Mouse (Mus musculus) MEL (cell line): ENCODE results near the gene Tmed1. TPM values are rescaled to one million over a fixed set of nuclear protein-coding genes. Genes with fewer than 3 reads are reported as not detected.

Experiments used
- DNase-seq: peaks from one replicate; pipeline ENCODE4 v3.0.0; 2011; ENCODE audit warnings: low read depth, low spot score
- H3K27ac ChIP-seq: 2 replicates; pipeline ENCODE4 v1.5.1; 2012; ENCODE audit warnings: low read depth, mild to moderate bottlenecking, control low read depth, low read length, moderate library complexity; ENCODE audit not compliant: control insufficient read depth
- H3K27me3 ChIP-seq, 2 experiments: fragments of 150-350 bp in 1 of 2; sonication (generic) in 1 of 2; 2 replicates each; pipeline ENCODE4 v1.6.1; 2012; ENCODE audit warnings: low read length in 2 of 2, mild to moderate bottlenecking in 2 of 2, improper control_type of control experiment in 1 of 2, moderate library complexity in 1 of 2; ENCODE audit not compliant: insufficient read depth in 2 of 2, control insufficient read depth in 1 of 2
- H3K36me3 ChIP-seq, 2 experiments: 2 replicates each; pipeline ENCODE4 v1.6.1; 2012 to 2014; ENCODE audit warnings: low read length in 2 of 2, improper control_type of control experiment in 1 of 2, inconsistent platforms in 1 of 2, mild to moderate bottlenecking in 1 of 2; ENCODE audit not compliant: insufficient read depth in 2 of 2, control insufficient read depth in 1 of 2
- H3K4me1 ChIP-seq, 2 experiments: fragments of 150-350 bp in 1 of 2; sonication (generic) in 1 of 2; 2 replicates each; pipeline ENCODE4 v1.6.1; 2012; ENCODE audit warnings: low read length in 2 of 2, improper control_type of control experiment in 1 of 2, mild to moderate bottlenecking in 1 of 2; ENCODE audit not compliant: insufficient read depth in 2 of 2, control insufficient read depth in 1 of 2
- H3K4me3 ChIP-seq, 2 experiments: fragments of 150-350 bp in 1 of 2; sonication (generic) in 1 of 2; 2 replicates each; pipeline ENCODE4 v1.5.1; 2012; ENCODE audit warnings: low read depth in 2 of 2, low read length in 2 of 2, mild to moderate bottlenecking in 2 of 2, moderate library complexity in 2 of 2, control low read depth in 1 of 2, improper control_type of control experiment in 1 of 2; ENCODE audit not compliant: control insufficient read depth in 1 of 2, insufficient read depth in 1 of 2
- H3K79me2 ChIP-seq: 2 replicates; pipeline ENCODE4 v1.6.1; 2012; ENCODE audit warnings: mild to moderate bottlenecking, low read length, moderate library complexity; ENCODE audit not compliant: control insufficient read depth, poor library complexity, insufficient read depth
- H3K9ac ChIP-seq: 2 replicates; pipeline ENCODE4 v1.6.1; 2012; ENCODE audit warnings: low read depth, mild to moderate bottlenecking, control low read depth, low read length, moderate library complexity; ENCODE audit not compliant: control insufficient read depth, poor library complexity, severe bottlenecking
- H3K9me3 ChIP-seq: fragments of 150-350 bp; sonication (generic); replicated peaks from 2 replicates; pipeline ENCODE4 v1.6.1; 2012; ENCODE audit warnings: mild to moderate bottlenecking, low read length, improper control_type of control experiment, moderate library complexity; ENCODE audit not compliant: insufficient read depth
- CHD2 ChIP-seq: IDR thresholded peaks from 2 replicates; pipeline ENCODE4 v1.6.1; 2011; ENCODE audit warnings: low read length, improper control_type of control experiment
- CTCF ChIP-seq, 3 experiments: IDR thresholded peaks in 2 of 3; conservative IDR thresholded peaks in 1 of 3; 2 replicates each; pipeline ENCODE4 v1.5.1; 2011 to 2012; ENCODE audit warnings: low read length in 3 of 3, low read depth in 2 of 3, mild to moderate bottlenecking in 2 of 3, improper control_type of control experiment in 1 of 3, inconsistent platforms in 1 of 3, mixed read lengths in 1 of 3, moderate library complexity in 1 of 3; ENCODE audit not compliant: control insufficient read depth in 1 of 3, insufficient read depth in 1 of 3, poor library complexity in 1 of 3, severe bottlenecking in 1 of 3
- ELF1 ChIP-seq: IDR thresholded peaks from 2 replicates; pipeline ENCODE4 v1.6.1; 2014; ENCODE audit warnings: low read depth, mild to moderate bottlenecking, inconsistent platforms, low read length, improper control_type of control experiment, moderate library complexity
- EP300 ChIP-seq, 2 experiments: IDR thresholded peaks; 2 replicates each; pipeline ENCODE4 v1.6.1; 2011; ENCODE audit warnings: improper control_type of control experiment in 2 of 2, low read length in 2 of 2, low read depth in 1 of 2, mild to moderate bottlenecking in 1 of 2
- GABPA ChIP-seq: IDR thresholded peaks from 2 replicates; pipeline ENCODE4 v1.6.1; 2012; ENCODE audit warnings: low read depth, mild to moderate bottlenecking, inconsistent platforms, low read length, improper control_type of control experiment, moderate library complexity
- GATA1 ChIP-seq: IDR thresholded peaks from 2 replicates; pipeline ENCODE4 v1.6.1; 2011; ENCODE audit warnings: low read depth, low read length, improper control_type of control experiment
- JUND ChIP-seq: IDR thresholded peaks from 2 replicates; pipeline ENCODE4 v1.6.1; 2011; ENCODE audit warnings: low read depth, mild to moderate bottlenecking, improper control_type of control experiment, low read length
- KAT2A ChIP-seq: conservative IDR thresholded peaks from 2 replicates; pipeline ENCODE4 v1.6.1; 2012; ENCODE audit warnings: low read depth, low read length, improper control_type of control experiment, inconsistent platforms
- MAFK ChIP-seq: IDR thresholded peaks from 2 replicates; pipeline ENCODE4 v1.6.1; 2011; ENCODE audit warnings: low read depth, mild to moderate bottlenecking, low read length, improper control_type of control experiment, borderline replicate concordance
- MAZ ChIP-seq: IDR thresholded peaks from 2 replicates; pipeline ENCODE4 v1.6.1; 2012; ENCODE audit warnings: low read depth, mild to moderate bottlenecking, inconsistent platforms, low read length, improper control_type of control experiment
- MEF2A ChIP-seq: IDR thresholded peaks from 2 replicates; pipeline ENCODE4 v1.6.1; 2014; ENCODE audit warnings: low read depth, mild to moderate bottlenecking, inconsistent platforms, low read length, improper control_type of control experiment; ENCODE audit not compliant: poor library complexity, insufficient replicate concordance, severe bottlenecking; ENCODE audit errors: extremely low read depth
- MXI1 ChIP-seq: IDR thresholded peaks from 2 replicates; pipeline ENCODE4 v1.6.1; 2011; ENCODE audit warnings: mild to moderate bottlenecking, low read depth, low read length, improper control_type of control experiment
- MYC ChIP-seq: IDR thresholded peaks from 2 replicates; pipeline ENCODE4 v1.6.1; 2011; ENCODE audit warnings: low read depth, mild to moderate bottlenecking, low read length, improper control_type of control experiment, moderate library complexity
- NELFE ChIP-seq: IDR thresholded peaks from 2 replicates; pipeline ENCODE4 v1.6.1; 2011; ENCODE audit warnings: low read depth, low read length, improper control_type of control experiment
- POLR2A ChIP-seq, 2 experiments: IDR thresholded peaks; 2 replicates each; pipeline ENCODE4 v1.6.1; 2011 to 2012; ENCODE audit warnings: low read length in 2 of 2, mild to moderate bottlenecking in 2 of 2, control low read depth in 1 of 2, improper control_type of control experiment in 1 of 2, low read depth in 1 of 2, moderate library complexity in 1 of 2; ENCODE audit not compliant: control insufficient read depth in 1 of 2, insufficient read depth in 1 of 2, poor library complexity in 1 of 2
- POLR2AphosphoS2 ChIP-seq: IDR thresholded peaks from 2 replicates; pipeline ENCODE4 v1.6.1; 2011; ENCODE audit warnings: low read length, improper control_type of control experiment
- RAD21 ChIP-seq: IDR thresholded peaks from 2 replicates; pipeline ENCODE4 v1.6.1; 2011; ENCODE audit warnings: mild to moderate bottlenecking, low read depth, low read length, improper control_type of control experiment
- RCOR1 ChIP-seq: IDR thresholded peaks from 2 replicates; pipeline ENCODE4 v1.6.1; 2012; ENCODE audit warnings: low read depth, mild to moderate bottlenecking, inconsistent platforms, low read length, improper control_type of control experiment
- SIN3A ChIP-seq: IDR thresholded peaks from 2 replicates; pipeline ENCODE4 v1.6.1; 2012; ENCODE audit warnings: low read length, improper control_type of control experiment, inconsistent platforms
- SMC3 ChIP-seq: IDR thresholded peaks from 2 replicates; pipeline ENCODE4 v1.6.1; 2011; ENCODE audit warnings: low read depth, low read length, improper control_type of control experiment
- TBP ChIP-seq: IDR thresholded peaks from 2 replicates; pipeline ENCODE4 v1.8.0; 2011; ENCODE audit warnings: low read depth, low read length, improper control_type of control experiment
- UBTF ChIP-seq: IDR thresholded peaks from 2 replicates; pipeline ENCODE4 v1.6.1; 2012; ENCODE audit warnings: low read depth, mild to moderate bottlenecking, inconsistent platforms, low read length, improper control_type of control experiment, moderate library complexity, borderline replicate concordance; ENCODE audit not compliant: insufficient read depth
- ZC3H11A ChIP-seq: IDR thresholded peaks from 2 replicates; pipeline ENCODE4 v1.6.1; 2012; ENCODE audit warnings: low read depth, mild to moderate bottlenecking, inconsistent platforms, low read length, improper control_type of control experiment
- ZNF384 ChIP-seq: IDR thresholded peaks from 2 replicates; pipeline ENCODE4 v1.6.1; 2012; ENCODE audit warnings: low read depth, mild to moderate bottlenecking, inconsistent platforms, low read length, improper control_type of control experiment
- polyA plus RNA-seq, 2 experiments: library from polyadenylated mRNA; stranded (reverse) in 1 of 2; unstranded in 1 of 2; fragments of >175 nt in 1 of 2; fragments of >200 nt in 1 of 2; gene quantifications; 2 replicates each; pipeline versions ENCODE4 v1.2.1 to v1.2.4; 2012; ENCODE audit warnings: low replicate concordance in 2 of 2, low read depth in 1 of 2; ENCODE audit not compliant: insufficient read length in 2 of 2, insufficient read depth in 1 of 2, missing spikeins in 1 of 2
- total RNA-seq: library from RNA; depleted of rRNA; stranded (reverse); fragments of 300-350 nt; gene quantifications from 2 replicates; pipeline ENCODE4 v1.2.3, GENCODE M21; 2012

The Tmed1 gene
- total and polyA plus RNA-seq, 3 experiments, result 89.4 to 146 TPM; not detected in 1

GRCm38 (mm10) chr9:21555198-21555742, 45.2 kb upstream of the Tmed1 start:
- H3K27me3 ChIP-seq, result no peaks in the 10 kb centered on the region
- peaks cover 21 to 35% of the 10 kb centered on the region in 2 experiments for H3K4me1 ChIP-seq
- no peaks in the 10 kb centered on the region for H3K9me3 ChIP-seq
- peak overlapping the region; percentile 1; the same call in 1 of the 2 replicates for H3K27ac ChIP-seq
- no peak overlapping the region for H3K9ac ChIP-seq
- H3K4me3 ChIP-seq, result no peak overlapping the region
- TF ChIP-seq GATA1, result no peak
- no peak for TF ChIP-seq GABPA
- peak; percentile 67; the same call in 1 of the 2 replicates for TF ChIP-seq TBP
- TF ChIP-seq MAFK, result no peak
- TF ChIP-seq ZNF384, result no peak
- TF ChIP-seq UBTF, result no peak
- peak; percentile 58 for TF ChIP-seq SMC3
- no peak for TF ChIP-seq JUND
- TF ChIP-seq CTCF (IDR thresholded peaks at IDR 0.05 in 2 of 3, conservative IDR thresholded peaks at IDR 0.05 in 1 of 3; ENCODE audit: control insufficient read depth in 1 of 3, insufficient read depth in 1 of 3, low read depth in 2 of 3, low read length in 3 of 3, poor library complexity in 1 of 3, severe bottlenecking in 1 of 3), result peak; percentile 26 to 56 (median 53); a peak in 5 of 6 replicates
- peak; percentile 2; the same call in 1 of the 2 replicates for TF ChIP-seq ZC3H11A
- 0 out of 4 replicates have a peak, but pooled peaks of 1 of the 2 experiments have one; percentile 5 for TF ChIP-seq EP300 (IDR thresholded peaks at IDR 0.05; ENCODE audit: low read depth in 1 of 2, low read length in 2 of 2)
- TF ChIP-seq SIN3A, result no peak; the same call in none of the 2 replicates
- peak; percentile 76; the same call in 1 of the 2 replicates for TF ChIP-seq MYC
- no peak for TF ChIP-seq MEF2A
- peak; percentile 46 for TF ChIP-seq RAD21
- no peak for TF ChIP-seq NELFE
- no peak for TF ChIP-seq POLR2AphosphoS2
- no peak for TF ChIP-seq MXI1
- TF ChIP-seq MAZ, result no peak
- TF ChIP-seq ELF1, result no peak
- TF ChIP-seq CHD2, result no peak
- peak in 1 of 2 experiments; percentile 44; a peak in 1 of 4 replicates for TF ChIP-seq POLR2A (IDR thresholded peaks at IDR 0.05; ENCODE audit: control insufficient read depth in 1 of 2, insufficient read depth in 1 of 2, low read depth in 1 of 2, low read length in 2 of 2, poor library complexity in 1 of 2)
- TF ChIP-seq KAT2A, result no peak
- TF ChIP-seq RCOR1, result no peak
- peaks cover 33 to 53% of the 10 kb centered on the region in 2 experiments for H3K36me3 ChIP-seq
- peaks cover 67% of the 10 kb centered on the region for H3K79me2 ChIP-seq
- DNase-seq, result peak; percentile 81
